Mouse (Mus musculus) cerebellum, adult 9-10 months (tissue): ENCODE measurements at regions not wholly inside any gene's neighbourhood (a gene's known extent, or its start where the extent isn't known, plus 50 kb on each side); places are given as distances from the start of the nearest gene placed in this dataset.
"Not testable (repeated sequence)": the region's sequence is repeated elsewhere in the genome, so short reads cannot be mapped to it uniquely, and the experiment has no call there.

Experiments used
- DNase-seq: peaks from one replicate; pipeline ENCODE4 v3.0.0; 2022

DNA sequence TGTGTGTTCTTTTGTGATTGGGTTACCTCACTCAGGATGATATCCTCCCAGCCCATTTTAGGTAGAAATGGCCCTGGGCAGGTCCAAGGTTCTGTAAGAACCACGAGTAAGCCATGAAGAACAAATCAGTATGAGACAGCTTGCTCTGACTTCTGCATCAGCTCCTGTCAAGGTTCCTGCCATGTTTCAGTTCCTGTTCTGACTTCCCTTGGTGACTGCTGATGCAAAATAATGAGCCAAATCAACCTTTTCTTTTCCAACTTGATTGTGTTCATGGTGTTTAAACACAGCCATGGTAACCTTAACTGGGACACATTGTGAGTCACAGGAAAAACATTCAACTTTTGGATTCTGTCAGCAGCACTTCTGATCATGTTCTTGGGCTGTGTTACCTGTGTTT, 667.4 kb upstream of the Igfbp7 start:
- DNase-seq = no peak

DNA sequence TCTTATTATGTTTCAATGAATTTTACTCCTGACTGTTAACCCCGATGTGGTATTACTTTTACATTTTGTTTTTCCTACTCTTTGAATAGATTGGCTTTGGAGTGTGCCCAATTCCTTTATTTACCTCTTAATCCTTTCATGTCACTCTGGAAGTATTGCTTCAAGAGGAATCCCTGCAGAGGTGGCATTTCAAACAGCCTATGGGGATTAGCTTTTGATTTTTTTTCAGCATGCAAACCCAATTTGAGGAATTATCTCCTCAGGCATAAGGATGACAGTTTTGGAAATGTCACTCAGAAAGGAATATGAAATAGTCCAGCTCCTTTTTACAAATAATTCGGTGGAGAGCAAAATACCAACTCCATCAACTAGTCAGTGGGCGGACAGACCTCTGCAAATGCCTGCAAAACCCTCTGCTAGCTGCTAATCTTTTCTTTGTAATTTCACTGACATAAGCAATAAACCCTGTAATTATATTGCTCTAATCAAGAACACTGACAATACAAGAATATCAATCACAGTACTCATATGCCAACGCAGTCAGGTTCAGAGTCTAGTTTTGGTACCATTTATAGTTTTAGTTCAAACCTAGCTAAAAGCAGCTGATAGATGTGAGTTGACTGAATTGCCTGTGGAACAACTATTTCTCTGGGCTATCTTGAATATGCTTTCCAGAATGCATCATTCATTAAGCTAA, 624.9 kb upstream of the Igfbp7 start:
- no peak for DNase-seq

DNA sequence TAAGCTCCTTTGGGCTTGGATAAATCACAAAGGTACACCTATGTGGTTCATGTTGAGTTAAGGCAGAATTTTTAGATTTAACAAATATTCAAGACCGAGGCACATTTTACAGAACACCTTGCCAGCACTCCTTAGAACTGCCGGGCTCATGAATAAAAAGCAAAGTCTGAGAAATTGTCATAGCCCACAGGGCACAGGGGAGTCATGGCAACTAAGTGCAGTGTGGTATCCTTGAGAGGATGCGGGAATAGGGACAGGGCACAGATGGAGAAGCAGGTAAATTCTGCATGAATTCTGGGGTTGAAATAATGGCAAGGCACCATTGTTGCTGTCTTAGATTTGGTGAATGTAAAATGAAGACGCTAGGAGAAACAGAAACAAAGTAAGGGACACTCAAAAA, 609.7 kb upstream of the Igfbp7 start:
- DNase-seq = no peak

DNA sequence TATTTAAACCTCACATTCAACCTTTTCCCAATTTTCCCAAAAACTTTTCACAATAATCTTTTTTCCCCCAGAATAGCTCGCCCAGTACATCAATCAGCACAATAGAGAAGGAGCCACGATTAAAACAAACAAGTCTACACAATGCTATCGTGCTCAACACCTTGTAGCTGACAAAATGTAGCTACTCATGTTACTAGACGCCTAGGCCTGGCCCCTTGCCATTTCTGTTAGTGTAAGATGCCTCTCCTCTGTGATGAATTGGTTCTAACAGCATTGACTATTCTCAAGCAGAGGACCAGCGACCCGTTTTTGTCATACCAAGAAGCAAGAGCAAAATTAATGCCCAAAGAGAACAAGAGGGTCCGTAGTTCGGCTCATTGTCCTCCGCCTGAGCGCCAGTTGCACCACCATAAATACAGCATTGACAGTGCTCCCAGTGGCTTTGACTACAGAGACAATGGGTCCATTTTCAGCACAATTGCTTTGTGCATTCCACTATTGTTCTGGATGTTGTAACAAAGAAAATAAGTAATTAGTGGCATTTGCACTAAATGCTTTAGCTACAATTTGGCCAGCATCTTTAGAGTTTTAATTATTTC, 578.7 kb upstream of the Igfbp7 start:
- DNase-seq = peak; percentile 6

DNA sequence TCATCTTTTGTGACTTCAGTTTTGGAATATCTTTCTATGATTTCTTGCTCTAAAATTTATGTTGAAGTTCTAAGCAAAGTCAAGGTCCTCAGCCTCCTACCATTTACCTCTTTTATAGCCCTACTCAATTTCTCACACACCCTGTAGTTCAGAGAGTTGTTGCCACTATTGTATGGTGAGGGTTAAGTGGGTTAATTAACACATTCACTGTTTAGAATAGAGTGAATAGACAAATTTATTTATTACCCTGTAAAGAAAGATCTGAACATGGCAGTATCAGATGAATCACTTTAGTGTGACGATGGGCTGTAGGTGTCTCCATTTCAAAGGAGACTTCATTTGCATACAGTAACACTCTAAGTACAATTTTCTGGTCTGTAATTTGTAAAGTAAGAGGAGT, 577.4 kb upstream of the Igfbp7 start:
- DNase-seq = no peak

DNA sequence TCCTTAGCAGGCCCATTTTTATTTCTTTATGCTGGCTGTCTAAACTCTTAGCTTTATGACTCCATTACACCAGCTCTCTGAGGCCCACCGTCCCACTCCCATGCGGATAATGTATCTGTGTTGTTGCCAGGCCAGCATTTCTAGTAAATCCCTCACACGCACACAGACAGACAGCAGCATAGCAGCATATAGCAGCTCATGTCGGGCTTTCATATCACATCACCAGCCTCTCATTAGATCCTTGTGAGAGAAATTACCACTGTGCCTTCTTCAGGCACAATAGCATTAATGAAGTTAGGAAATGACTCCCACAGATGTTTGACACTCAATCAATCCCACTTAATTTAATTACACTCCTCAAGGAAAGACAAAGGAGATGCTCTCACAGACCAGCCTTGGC, 532.2 kb upstream of the Igfbp7 start:
- not testable (repeated sequence) for DNase-seq

DNA sequence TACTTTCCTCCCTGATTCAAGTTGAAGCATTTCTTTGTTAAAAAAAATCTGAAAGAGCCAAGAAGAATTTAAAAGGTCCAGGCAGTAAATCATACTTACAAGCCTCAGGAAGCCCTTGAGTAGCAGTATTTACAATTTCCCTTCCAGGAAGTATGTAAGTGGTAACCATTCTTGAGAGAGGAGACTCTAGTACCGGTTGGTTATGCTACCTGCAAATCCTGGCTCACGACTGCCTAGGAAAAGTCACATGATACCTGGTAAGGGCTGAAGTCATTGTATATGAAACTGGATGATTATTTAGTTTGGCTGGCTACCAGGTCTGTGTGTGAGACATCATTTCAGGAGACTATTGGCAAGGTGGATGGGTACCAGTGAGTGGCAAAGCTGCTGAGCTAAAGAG, 524.0 kb upstream of the Igfbp7 start:
- no peak for DNase-seq

DNA sequence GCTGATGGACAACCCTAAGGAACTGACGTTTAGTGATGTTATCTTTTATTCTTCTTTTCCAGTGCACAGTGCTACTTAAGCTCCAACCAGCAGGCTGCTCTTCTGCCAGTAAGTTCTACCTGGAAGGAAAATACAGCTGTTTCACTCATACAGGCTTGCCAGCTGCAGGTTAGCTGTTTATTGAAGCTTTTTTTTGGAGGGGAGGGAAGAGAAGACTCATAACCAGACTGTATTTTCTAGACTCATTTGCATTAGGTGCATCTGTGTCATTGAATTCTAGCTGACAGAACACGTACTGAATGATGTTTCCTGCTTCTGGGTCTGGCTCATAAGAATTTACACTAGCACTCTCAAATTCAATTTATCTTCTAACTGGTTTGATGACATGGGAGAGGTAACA, 513.3 kb upstream of the Igfbp7 start:
- DNase-seq = no peak

DNA sequence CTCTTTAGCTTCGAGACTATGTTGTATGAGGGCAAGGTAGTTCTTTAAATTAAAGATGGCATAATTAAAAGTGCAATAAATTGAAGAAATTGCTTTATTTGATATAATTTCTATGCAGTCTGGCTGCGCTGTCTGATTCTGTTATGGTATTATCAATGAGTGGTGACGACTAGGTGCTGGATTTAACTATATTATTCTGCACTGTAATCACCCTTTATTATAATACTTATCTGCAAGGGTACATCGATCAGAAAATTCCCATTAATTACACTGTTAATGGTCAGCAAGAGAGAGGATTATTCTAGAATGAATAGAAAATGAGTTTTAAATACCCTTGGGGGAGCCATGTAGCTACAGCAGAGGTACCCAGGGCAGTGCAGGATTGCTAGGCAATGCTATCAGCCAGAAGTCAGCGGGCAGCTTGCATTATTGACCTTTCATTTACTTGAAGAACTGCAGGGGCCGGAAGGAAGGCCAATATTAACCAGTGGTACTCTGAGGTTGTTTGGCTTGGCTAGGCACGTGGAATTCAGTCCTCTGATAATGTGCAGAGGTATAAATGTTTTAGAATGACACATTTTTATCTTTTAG, 509.3 kb upstream of the Igfbp7 start:
- DNase-seq = no peak

DNA sequence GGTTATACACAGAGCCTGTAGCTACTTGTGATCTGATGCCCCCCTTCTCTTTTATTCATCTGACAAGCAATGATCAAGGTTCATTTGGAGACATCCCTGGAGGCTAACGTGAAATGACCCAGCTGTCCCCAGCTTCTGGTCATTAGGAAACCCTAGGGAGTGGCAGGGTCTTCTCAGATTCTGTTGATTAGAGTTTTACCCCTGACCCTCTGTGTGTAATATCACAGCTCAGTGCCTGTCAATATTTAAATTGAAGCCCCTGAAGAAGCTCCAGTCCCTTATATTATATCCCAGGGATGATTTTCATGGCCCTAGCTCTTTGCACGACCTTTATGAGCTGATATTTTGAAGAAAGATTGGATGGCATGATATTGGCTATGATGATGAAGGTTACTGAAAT, 508.5 kb upstream of the Igfbp7 start:
- DNase-seq = no peak

DNA sequence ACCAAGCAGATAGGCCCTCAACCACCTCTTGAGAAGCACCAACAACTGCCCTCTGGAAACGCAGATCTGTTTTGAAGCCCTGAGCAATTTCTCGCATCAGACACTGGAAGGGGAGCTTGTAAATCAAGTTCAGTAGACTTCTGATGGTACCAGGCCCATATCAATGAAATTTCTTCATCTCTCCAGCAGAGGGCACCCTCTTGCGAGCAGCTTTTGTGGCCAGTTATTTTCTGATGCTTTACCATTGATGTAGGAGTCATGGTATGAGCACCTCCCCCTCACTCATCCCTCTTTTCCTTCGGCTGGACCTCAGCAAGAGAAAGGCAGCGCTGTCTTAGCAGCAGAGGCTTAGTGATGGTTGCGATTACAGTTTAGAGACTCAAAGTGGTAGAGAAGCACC, 501.4 kb upstream of the Igfbp7 start:
- peak; percentile 6 for DNase-seq

DNA sequence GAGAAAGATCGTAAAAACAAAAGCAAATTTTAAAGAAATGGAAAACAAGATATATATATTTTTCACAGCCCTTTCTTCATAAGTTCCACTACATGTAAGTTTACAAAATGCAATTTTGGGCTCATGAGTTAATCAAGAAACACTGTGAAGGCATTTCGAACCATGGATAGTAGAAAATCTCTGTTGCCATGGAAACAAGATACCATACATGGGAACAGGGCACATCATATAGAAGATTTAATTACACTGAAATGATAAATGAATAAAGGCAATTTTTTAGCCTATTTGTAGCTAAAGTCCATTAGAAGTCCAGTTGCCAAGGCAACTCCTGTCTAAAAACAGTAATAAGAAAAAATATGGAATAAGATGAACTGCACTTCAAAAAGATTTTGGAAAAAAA, 484.2 kb upstream of the Igfbp7 start:
- DNase-seq = not testable (repeated sequence)

DNA sequence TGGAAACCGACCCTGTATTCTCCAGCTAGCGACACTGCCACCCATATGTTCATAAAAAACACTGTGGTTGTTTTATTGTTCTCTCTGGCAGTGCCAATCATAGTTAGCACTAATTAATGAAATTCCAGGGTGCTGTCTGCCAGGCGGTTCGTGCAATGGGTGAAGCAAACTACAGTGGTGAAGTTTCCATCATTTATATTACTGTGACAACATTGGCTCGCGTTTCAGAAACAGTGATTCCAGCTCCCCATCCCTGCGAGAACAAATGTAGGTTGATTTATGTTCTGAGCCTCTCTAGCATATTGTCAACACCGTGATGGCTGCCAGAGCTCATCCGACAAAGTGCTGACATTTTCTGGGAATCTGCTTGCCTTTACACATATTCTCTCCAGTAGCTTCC, 480.7 kb upstream of the Igfbp7 start:
- no peak for DNase-seq

DNA sequence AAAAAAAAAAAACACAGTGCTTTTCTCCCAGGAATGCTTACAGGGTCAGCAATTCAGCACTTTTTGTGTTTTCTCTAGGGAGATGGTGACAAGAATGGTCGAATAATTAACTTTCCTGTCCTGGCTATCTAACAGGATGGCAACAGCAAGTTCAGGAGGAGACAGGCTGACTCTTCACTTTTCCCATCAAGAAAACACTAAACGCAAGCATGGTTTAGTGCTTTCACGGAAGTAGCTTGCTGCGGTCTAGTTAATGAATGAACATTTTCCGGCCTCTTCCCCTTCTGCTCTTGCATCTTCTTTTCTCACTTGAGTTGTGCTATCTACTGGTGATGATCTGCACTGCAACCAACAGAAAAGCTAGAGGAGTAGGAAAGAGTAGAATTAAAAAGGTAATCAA, 463.6 kb upstream of the Igfbp7 start:
- no peak for DNase-seq

DNA sequence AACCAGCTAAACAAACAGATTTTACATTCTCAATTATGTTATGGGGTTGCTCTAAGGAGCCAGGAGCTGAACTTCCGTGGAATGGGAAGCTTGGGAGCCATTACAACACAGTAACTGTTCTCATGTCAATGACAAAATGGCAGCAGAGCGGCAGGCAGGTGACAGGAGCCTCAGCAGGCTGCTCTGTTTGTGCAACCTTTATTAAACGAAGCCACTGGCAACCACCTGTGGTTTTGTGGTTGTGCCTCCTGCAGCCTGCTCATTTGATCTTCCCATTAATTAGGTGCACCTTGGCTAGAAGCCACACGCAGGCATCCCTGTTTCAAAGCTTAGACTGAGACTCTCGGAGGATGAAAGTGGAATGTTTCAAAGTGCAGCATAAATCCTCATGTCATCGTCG, 457.5 kb upstream of the Igfbp7 start:
- DNase-seq = no peak

DNA sequence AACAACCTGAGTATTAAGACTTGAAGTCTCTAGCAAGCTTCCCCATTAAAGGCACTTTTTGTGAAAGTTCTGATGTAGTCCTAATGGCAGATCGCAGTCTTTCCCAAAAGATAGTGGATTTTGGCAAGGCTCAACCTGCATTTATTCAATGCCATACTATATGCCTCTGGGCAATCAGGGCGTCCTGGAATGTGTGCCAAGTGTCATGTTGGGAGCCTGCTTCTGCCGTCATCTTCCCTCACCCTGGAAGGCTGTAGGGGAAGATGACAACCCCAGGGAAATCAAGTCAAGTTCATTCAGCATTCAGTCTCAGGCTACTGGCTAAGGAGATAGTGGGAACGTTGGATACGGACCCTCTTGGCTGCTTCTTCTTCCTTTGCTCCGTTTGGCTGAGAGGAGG, 447.4 kb upstream of the Igfbp7 start:
- DNase-seq = no peak

DNA sequence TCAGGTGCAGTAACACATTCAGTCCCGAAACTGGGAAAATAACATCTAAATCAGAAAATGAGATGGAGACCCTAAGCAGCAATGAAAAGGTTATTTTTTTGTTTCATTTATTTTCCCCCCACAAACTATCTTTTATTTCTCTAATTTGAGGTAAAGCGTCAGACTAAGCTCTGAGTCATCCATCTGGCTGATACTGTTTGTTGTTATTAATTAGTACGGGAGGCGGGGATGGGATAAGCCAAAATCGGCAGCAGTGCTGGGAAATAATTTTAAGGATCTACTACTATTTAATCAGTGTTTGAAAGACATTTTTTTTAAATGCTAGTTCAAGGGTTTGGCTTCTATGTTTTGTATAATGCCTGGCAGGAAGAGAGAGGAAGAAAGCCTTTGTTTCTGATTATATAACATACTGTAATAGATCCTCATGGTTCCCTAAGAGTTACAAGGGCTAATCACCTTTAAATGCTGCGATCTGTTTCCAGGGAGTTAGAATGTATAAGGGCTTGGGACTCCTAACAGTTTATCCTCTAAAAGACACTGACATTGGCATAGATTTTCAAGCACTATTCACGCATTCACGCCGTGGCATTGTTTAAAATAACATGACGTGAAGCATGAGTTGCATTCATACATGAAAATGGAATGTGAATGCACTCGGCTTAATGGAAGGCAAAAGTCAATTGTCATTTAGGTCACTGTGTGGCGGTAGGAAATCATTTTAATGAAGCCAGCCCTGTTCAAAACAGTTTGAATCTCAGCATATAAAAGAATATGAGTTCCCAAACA, 446.4 kb upstream of the Igfbp7 start:
- no peak for DNase-seq

DNA sequence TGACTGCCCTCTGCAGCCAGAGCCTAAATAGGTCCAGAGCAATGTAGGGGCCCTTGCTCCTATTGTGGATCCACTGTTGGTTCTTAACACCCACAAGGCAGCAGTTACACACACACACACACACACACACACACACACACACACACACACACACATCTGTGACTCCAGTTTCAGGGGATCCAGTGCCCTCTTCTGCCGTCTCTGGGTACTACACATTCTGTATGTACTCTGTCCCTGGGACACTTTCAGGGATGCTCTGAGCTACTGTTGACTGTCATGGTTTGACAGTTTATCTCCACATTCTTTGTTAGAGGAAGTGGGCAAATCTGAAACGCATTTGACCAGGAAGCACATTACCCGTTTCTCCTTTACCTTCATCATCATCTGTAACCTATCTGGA, 443.8 kb upstream of the Igfbp7 start:
- no peak for DNase-seq

DNA sequence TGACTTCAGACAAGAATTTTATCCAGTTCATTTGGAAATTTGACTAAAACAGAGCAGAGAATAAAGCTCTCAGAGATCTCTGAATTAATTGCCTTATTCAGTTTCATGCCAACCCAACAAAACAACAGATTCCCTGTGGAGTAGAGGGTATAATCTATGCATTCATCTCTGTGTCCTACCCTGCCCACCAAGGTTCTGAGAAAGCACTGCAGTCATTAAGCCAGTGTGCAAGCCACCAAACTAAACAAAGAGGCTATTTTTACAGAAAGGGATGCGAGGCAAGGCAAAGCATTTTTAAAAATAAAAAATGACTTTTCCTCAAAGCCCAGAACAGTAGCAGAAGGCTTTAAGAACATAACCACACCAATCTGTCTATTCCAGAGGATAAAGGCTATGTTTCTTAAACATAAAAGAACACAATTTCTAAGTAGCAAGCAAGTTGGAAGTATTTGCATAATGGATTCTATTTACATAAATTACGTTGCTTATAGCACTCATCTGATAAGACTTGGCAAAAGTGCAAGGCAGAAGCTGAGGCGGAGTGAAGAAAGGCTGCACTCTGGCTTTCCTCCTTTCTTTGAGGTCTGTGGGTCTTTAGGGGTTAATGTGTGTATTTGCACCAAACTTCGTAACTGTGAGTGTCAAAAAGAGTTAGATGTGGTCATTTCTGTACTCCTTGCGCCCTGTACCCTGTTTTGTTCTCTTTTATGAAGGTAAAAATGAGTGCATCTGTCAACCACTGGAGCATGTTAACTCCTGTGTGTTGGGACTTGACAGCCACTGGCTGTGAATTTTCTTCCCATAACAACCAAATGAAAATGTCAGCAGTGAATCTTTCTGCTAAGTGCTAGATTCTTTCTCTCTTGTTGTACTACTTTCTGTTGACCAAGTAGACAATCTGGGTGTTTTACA, 430.6 kb upstream of the Igfbp7 start:
- DNase-seq = no peak

DNA sequence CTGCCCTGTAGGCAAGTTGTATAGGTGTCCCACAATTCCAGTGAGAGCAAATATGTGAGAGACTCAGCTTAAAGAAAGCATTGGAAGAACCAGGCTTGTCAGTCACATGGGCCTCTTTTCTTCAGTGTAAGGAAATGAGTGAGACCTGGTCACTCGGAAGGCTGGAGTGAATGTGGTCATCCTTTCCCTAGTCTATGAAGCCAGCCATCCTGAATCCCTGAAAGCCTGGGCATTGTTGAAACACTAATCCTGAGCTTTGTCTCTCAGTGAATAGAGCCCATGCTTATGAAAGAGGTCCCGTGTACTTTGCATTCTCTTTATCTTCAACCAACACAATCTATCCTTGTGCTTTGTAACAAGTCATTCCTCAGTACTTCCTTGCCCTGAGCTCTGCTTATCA, 420.1 kb upstream of the Igfbp7 start:
- no peak for DNase-seq

DNA sequence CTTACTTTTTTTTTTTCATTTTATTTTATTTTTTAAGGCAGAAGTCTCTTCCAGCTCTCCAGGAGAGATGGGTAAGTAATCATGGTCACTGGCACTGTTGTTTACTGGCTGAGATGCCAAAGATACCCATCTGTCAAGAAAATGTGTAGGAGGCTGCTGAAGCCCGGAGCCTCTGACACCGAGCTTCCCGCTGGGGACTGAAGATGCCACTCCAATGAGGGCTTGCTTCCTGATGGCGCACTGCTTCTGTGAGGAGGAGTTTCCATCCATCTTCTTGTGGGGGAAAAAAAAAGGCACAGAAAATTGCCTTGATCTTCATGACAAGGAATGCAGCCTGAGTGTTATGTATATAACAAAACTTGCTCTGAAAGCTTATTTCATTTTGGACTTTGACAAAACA, 418.2 kb upstream of the Igfbp7 start:
- DNase-seq = no peak

DNA sequence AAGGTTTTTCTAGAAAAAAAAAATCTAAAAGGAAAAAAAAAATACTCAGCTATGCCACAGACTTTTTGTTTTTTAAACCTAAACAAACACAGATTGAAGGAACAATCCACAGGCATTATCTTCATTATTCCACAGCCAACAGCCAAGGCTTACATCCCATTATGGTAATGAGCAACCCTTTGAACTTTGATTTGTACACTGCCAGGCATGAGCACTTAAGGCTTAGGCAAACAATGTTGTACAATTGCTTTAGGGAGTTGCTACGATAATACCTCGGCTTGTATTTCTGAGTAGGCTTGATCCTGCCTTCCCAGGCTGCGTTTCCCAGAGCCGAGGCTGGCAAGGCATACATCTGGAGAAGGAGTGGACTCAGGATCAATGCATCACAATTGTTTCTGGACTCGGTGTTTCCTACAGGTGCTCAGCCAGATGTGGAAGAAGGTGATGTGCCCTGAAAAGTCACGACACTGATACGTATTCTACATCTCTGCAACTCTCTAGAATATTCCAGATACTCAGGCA, 409.0 kb upstream of the Igfbp7 start:
- no peak for DNase-seq

DNA sequence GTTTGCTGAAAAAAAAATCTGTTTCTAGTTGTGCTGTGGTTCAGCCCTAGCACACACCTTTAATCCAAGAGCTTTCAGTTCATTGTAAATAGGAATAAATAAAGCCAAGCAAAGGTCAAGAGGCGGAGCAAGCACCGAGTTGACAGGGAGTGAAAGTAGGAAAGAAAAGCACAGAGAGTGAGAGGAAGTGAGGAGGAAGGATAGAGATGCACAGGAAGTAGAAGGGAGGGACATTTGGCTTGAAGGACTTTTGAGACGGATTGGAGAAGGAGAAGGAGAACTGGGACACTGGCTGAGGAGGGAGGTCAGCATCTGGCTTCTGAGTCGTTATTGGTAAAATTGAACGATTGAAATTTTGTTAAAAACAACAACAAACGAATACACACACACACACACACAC, 402.0 kb upstream of the Igfbp7 start:
- DNase-seq = no peak
